Mouse (Mus musculus) myocyte (in vitro differentiated cells): ENCODE measurements around the gene Ndufc1. TPM values are rescaled to one million over a fixed set of nuclear protein-coding genes. Genes with fewer than 3 reads are reported as not detected.

ENCODE experiments used
- polyA plus RNA-seq: library from polyadenylated mRNA; unstranded; fragments of >200 nt; fragmentation: generic; extraction: Trizol; gene quantifications from one replicate; pipeline ENCODE4 v1.2.1, GENCODE M21; 2012; ENCODE audit warnings: missing spikeins

Gene Ndufc1
- polyA plus RNA-seq, 1 experiment: 584 TPM

Other genes starting within 250 kb of the Ndufc1 start
- 7.2 TPM for gene Noct, start 184.5 kb downstream of the Ndufc1 start, polyA plus RNA-seq
- 18.2 TPM for gene Elf2, start 68.3 kb downstream of the Ndufc1 start, polyA plus RNA-seq
- 0.88 TPM for gene Mgarp, start 12.2 kb downstream of the Ndufc1 start, polyA plus RNA-seq
- 8.4 TPM for gene Naa15, start 6.2 kb upstream of the Ndufc1 start, polyA plus RNA-seq
- 8.0 TPM for gene Rab33b, start 74.9 kb upstream of the Ndufc1 start, polyA plus RNA-seq
- 11.8 TPM for gene Setd7, start 151.9 kb upstream of the Ndufc1 start, polyA plus RNA-seq